Mouse (Mus musculus) right cerebral cortex, adult 2 months (tissue): ENCODE data around the gene Scgb1b3.

Source experiments
- DNase-seq, 2 experiments: peaks; one replicate each; pipeline ENCODE4 v3.0.0; 2021 to 2022; ENCODE audit warnings: low spot score in 2 of 2

Gene Scgb1b3

GRCm38 (mm10) chr7:31375292-31375691, at the start of gene Scgb1b3:
Scgb1b3 (plus strand) TSS chr7:31375592.
- no peak for DNase-seq

- no peak for DNase-seq
These were observed 13.3 kb upstream of the Scgb1b3 start, which contains the start of gene Scgb2b3 for GRCm38 (mm10) chr7:31362022-31362560. Scgb2b3 (minus strand) TSS chr7:31362072.
